Mouse (Mus musculus) MEL-GATA-1-ER (cell line): ENCODE measurements around the gene Ehd1.

Source experiments
- DNase-seq: peaks from one replicate; pipeline ENCODE4 v3.0.0-alpha.2; 2012; ENCODE audit warnings: low read depth; ENCODE audit errors: extremely low read depth

The Ehd1 gene

DNA sequence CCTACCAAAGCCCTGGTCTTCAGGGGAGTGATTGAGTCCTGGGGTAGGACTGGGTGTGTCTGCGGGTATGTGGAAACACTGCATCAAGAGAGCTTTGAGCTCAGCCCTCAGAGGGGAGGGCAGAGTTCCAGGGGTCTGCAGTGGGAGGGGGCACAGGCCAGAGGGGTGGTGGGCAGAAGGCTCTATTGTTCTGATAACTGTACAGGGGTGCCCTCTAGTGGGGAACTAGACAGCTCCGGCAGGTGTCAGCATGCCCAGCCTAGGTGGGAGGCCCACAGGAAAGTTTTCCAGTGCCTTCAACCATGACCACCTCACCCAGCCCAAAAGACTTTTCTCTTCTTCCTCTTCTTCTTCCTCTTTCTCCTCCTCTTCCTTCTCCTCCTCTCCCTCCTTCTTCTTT, 16.1 kb upstream of the Ehd1 start:
- DNase-seq = no peak

DNA sequence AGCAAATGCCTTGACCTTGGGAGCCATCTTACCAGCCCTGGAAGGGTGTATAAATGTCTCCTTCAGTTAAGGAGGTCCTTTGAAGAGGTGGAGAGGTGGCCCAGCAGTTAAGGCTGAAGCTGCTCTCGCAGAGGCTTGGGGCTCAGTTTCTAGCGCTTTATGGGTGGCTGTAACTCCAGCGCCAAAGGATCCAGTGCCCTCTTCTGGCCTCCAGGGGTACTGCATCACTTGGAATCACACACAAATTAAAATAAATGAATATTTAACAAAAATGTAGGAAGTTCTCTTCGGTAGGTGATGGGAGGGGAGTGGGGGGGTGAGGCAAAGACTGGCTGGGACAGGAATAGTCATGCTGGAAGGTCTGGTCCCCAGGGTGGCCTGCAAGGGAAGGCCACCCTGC, 15.6 kb upstream of the Ehd1 start:
- DNase-seq = no peak

- no peak for DNase-seq
These were observed 15.1 kb upstream of the Ehd1 start for GRCm38 (mm10) chr19:6261379-6261778.

DNA sequence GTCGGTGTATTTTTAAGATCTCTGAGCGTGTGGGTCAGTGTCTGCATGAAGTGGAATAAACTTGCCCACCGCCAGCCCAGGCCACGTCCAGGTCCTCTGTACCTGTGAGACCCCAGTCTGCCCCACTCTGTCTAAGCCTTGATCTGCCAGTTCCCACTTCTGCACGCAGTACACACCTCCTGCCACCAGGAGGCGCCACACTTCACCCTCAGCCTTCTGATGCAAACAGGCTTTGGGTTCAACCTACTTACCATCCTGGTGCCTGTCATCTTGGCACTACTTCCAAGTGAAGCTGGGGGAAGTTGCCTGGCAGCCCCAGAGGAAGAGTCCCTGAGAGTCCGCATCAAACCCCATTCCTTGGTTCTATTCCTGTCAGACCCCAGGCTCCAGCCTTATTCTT, 14.3 kb upstream of the Ehd1 start:
- peak; percentile 41 for DNase-seq

- DNase-seq = no peak
These were observed 13.6 kb upstream of the Ehd1 start for GRCm38 (mm10) chr19:6262839-6263433.

DNA sequence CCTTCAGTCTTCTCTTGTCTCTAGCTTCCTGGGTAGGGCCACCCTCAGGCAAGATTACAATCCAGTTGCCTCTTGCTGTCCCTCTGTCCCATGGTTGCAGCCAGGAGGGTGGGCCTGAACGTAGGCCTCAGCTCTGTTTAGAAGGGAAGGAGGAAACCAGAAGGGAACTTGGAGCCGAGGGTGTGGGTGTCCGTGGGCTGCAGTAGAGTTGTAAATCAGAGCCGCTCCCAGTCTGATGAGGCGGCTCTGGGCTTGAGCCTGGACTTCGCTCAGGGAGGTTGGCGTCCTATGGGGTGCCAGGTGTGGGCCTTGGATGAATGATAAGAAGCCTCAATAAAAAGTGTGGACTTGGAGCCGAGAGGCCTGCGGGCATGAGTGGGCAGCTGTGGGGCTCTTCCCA, 12.3 kb upstream of the Ehd1 start:
- no peak for DNase-seq

DNA sequence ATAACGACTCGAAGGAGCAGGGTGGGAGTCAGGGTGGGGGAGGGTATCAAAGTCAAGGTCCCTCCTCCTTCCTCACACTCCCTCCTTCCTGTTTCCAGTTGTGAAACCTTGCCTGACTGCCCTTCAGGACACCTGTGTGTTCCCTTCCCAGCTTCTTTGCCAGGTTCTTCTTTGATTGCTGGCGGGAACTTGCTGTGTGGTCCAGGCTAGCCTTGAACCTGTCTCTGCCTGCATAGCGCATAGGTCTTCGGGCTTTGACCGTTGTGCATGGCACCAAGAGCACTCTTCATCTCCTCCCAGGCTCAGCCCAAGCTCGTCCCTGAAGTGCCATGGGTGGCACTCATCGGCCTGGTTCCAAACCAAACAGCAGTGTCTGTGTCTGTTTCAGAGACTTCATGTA, 11.6 kb upstream of the Ehd1 start:
- DNase-seq = no peak

GRCm38 (mm10) chr19:6265727-6266182, 10.8 kb upstream of the Ehd1 start:
- no peak for DNase-seq

DNA sequence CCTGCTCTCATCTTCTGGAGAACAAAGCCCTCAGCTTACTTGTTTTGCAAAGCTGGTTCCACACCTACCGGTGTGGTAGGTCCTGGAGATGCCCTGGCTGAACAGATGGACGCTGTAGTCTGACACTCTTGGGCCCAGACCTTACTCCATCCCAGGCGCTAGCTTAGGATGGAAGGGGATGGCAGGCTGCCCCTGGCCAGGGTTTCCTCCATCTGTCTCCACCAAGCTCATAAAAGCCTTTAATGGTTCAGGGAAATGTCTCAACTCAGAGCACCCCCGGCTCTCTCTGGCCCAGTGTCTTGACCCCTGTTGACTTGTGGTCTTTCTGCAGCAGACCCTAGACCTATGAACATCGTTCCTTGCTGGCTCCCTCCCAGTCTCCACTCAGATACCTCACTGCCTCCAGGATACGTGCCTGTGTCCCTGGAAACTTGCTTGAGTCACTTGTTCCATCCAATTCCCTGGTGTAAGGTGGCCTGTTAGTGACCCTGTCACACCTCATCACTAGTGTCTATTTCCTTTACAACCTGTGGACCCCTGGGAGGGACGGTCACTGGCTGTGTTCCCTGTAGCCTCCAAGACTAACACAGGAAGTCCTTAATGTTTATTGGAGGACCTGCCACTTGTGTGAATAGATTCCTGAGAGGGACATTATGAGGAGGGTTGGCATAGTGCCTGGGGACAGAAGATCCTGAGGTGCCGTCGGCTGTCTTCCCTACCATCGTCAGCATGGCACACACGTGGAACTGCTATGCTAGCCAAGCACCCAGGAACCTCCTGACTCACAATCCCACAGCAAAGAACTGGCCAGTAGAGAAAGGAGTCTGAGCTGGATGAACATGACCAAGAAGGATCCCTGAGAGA, 9.0 kb upstream of the Ehd1 start:
- no peak for DNase-seq

GRCm38 (mm10) chr19:6268170-6268528, 8.4 kb upstream of the Ehd1 start:
- DNase-seq = peak; percentile 73

DNA sequence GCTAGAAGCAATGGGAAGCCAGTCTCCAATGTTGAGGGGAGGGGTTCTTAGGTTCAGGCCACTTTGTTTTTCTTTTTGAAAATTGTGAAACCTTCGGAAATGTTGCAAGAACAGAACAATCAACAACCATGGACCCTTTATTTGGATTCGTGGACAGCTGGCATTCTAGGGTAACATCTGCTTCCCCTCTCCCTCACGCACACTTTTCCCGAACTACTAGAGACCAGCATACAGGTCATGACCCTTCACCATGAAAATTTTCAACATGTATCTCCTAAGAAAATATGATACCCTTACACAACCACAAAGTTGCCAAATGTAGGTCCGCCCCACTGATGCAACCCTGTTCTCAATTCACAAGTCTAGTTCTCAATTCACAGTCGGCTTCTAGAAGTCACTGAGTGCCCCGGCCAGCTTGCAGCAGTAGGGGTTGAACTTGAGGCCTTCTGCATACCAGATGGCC, 7.8 kb upstream of the Ehd1 start:
- DNase-seq = no peak

GRCm38 (mm10) chr19:6269798-6270475, 6.6 kb upstream of the Ehd1 start:
- DNase-seq = no peak

- no peak for DNase-seq
These were observed 5.9 kb upstream of the Ehd1 start for GRCm38 (mm10) chr19:6270661-6271060.

DNA sequence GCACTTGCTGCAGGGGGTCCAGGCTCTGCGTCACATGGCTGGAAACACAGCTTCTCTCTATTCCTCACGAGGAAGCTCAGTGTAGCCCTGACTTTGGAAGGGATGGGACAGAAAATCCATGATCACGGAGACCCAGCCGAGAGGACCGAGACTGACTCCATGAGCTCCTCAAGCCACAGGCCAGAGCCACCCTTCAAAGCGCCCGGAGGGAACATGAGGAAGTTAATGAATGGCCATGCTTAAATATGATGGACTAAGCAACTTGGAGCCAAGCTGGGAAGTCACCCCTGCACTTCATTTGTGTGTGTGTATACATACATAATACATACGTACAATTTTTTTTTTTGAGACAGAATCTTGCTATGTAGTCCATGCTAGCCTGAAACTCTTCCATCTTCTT, 5.3 kb upstream of the Ehd1 start:
- DNase-seq = no peak

DNA sequence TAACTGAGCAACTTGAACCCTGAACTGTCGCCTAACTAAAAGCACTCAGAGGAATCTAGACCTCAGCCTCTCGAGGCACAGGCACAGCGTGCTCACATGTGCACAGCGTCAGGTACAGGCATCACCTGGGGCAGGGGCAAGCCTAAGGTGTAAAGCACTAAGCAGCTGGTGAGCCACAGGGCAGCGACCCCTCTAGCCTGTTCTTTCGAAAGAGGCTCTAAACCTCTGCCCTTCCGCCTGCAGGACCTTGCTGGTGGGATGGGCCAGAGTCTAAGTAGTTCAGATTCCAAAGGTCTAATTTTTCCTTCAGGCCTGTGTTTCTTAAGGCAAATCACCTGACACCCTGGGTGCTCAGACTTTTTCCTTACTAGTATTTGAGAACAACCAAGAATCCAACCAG, 4.5 kb upstream of the Ehd1 start:
- no peak for DNase-seq

DNA sequence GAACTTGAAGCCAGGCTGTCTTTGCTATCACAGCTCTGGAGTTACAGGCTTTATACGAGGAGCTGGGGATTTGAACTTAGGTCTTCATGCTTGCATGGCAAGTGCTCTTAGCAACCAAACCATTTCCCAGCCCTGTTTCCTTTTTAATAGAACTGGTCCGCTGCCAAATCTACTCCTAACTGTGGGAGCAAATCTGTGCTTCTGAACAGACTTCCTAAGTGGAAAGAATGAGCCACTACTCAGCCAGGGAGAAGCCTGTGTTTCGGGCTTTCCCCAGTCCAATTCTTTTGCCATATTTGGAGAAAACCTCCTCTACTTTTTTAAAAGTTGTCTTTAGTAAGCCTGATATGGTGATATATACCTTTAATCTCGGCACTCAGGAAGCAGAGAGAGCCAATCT, 3.8 kb upstream of the Ehd1 start:
- DNase-seq = no peak

DNA sequence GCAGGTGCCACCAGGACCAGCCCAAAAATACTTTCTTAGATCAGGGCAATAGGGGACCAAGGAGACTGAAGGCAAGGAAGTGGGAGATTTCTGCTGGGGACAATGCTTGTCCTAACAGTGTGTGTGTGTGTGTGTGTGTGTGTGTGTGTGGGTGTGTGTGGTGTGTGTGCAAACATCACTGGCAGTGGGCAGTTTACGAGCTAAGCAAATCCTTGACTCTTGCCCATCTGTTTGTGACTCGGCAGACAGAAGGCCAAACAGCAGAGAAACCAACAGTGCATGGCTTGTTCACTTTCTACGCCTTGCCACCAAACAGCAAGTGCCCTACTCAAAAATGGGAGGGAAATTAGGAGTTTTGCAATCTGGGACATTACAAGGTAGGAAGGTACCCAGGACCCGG, 2.9 kb upstream of the Ehd1 start:
- no peak for DNase-seq

DNA sequence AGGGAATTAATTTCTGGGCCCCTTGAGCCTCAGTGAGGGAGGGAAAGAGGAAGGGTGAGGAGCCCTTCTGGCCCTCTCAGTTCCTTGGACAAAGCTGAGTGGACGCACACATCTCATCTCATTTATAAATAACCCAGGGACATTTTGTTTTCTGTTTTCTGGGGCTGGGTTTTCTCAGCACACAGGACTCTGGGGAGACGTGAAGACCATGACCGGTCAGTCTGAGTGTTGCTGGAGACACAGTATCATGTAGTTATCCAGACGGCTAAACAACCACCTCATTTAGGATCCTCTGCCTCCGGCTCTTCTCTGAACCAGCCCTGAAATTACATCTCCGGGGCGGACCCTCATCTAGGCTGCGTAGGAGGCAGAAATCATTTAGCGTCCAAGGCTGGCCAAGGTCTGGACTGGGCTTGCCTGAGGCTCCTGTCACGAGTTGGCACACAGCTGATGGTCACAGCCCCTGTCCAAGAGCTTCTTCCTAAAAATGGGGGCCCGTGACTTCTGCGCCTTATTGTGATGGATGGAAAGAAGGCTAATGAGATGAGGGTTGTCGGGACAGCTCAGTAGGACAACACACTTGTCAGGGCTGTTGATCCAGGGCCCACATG, 2.4 kb upstream of the Ehd1 start:
- no peak for DNase-seq

- no peak for DNase-seq
These were observed 660 bp upstream of the Ehd1 start for GRCm38 (mm10) chr19:6275740-6276389.

DNA sequence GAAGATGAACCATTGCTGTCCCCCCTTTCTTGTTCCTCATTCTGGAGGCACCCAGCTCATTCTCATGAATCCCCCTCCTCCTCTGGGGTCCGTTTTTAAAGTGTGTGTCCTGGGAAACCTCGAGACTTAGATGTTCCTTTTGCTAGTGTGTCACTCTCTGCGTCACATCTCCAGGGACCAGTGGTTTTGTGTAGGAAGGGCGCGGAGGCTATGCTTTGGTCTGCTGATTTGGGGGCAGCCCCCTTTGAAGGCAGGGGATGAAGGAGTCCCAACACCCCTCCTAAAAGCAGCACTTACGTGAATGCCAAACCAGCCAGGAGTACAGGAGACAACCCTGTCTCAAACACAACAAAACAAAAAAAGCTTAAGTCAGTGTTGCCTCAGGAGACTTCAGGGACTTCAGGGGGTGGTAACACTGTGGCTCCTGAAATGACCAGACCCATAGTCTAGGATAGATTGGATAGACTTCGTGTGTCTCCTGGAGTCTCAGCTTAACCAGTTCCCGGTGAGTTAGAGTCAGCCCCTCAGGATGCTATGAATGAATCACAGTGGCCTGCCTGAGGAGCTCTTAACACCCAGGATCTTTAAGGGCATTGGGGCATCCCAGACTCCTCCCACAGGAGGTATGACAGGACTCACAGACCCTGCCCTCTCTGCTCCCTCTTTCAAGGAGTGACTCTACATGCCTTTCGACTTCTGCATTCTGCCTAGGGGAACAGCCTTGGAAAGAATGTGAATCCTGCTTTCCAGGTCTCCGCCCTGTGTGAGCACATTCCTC, 1.3 kb downstream of the Ehd1 start:
- DNase-seq = peak; percentile 79
